7 mouse cellular contexts compared by ENCODE assay signal in genomic region chr12:54830574-54830973, GRCm38 (mm10). TPM values are rescaled to one million over a fixed set of nuclear protein-coding genes. Genes with fewer than 3 reads are reported as not detected.
A peak's percentile ranks its signal among the peaks of the same experiment; 100 is the strongest.
DNase-seq lines count a peak whose midpoint lies in the region; ATAC-seq lines count a peak whose summit lies in the region.

No protein-coding gene starts in this region.

- DNase-seq in cerebellum, postnatal 36 days = peak; percentile 82 to 87
- DNase-seq in gastrocnemius, adult 18-20 months (ENCODE audit: low spot score) = peak; percentile 85
- DNase-seq in left cerebral cortex, postnatal 10 days (ENCODE audit: extremely low spot score in 1 of 2, low spot score in 2 of 2) = peak; percentile 80 to 82
- DNase-seq in midbrain, embryonic 11.5 days (ENCODE audit: low spot score, missing footprints) = peak; percentile 97
- DNase-seq in right cerebral cortex, postnatal 4 days = peak; percentile 88

- no peaks in the 10 kb centered on the region for H3K27me3 ChIP-seq in intestine, embryonic 15.5 days (replicated peaks)
- H3K27me3 ChIP-seq in midbrain, embryonic 11.5 days (ENCODE audit: control insufficient read depth, insufficient read depth, low read length) = no peaks in the 10 kb centered on the region

- H3K9ac ChIP-seq in intestine, embryonic 15.5 days = no peak overlapping the region
- no peak overlapping the region for H3K9ac ChIP-seq in midbrain, embryonic 11.5 days (ENCODE audit: low read length)

- H3K4me1 ChIP-seq in intestine, embryonic 15.5 days (replicated peaks) = peaks cover 7% of the 10 kb centered on the region
- peaks cover 7% of the 10 kb centered on the region; the same call in 1 of the 2 replicates for H3K4me1 ChIP-seq in midbrain, embryonic 11.5 days (ENCODE audit: control insufficient read depth, insufficient read depth, low read length)

- no peaks in the 10 kb centered on the region for H3K36me3 ChIP-seq in intestine, embryonic 15.5 days
- H3K36me3 ChIP-seq in midbrain, embryonic 11.5 days (ENCODE audit: control insufficient read depth, insufficient read depth, low read length) = no peaks in the 10 kb centered on the region

- no peak overlapping the region for H3K4me3 ChIP-seq in intestine, embryonic 15.5 days (replicated peaks)
- H3K4me3 ChIP-seq in midbrain, embryonic 11.5 days (ENCODE audit: low read depth, low read length) = no peak overlapping the region

- WGBS in intestine, embryonic 15.5 days = 13% methylated on average over 6 of the region's 6 CpGs
- WGBS in midbrain, embryonic 11.5 days = 18% methylated on average over 6 of the region's 6 CpGs

- H3K9me3 ChIP-seq in intestine, embryonic 15.5 days = no peaks in the 10 kb centered on the region
- H3K9me3 ChIP-seq in midbrain, embryonic 11.5 days (ENCODE audit: control insufficient read depth, low read length) = no peaks in the 10 kb centered on the region

- intact Hi-C loops in left cerebral cortex, postnatal 10 days (cut with DNase I) = loop anchor here (2.0 kb wide), 1 partner anchor 48 kb away; no protein-coding TSS in a partner anchor

- no peak overlapping the region for H3K4me2 ChIP-seq in intestine, embryonic 15.5 days (replicated peaks)
- no peak overlapping the region for H3K4me2 ChIP-seq in midbrain, embryonic 11.5 days

- ATAC-seq in activated CD4-positive, CD25-positive, alpha-beta regulatory T cell, adult 4 months = peak; percentile 85
- peak; percentile 70 for ATAC-seq in intestine, embryonic 15.5 days
- ATAC-seq in midbrain, embryonic 11.5 days (ENCODE audit: low FRiP score) = peak; percentile 70; the same call in 1 of the 2 replicates

- H3K27ac ChIP-seq in intestine, embryonic 15.5 days = no peak overlapping the region
- no peak overlapping the region for H3K27ac ChIP-seq in midbrain, embryonic 11.5 days (ENCODE audit: low read depth, low read length)

RNA-seq across cellular contexts. Expression of gene Cfl2, which starts 32.1 kb away (rescaled TPM):
- 10 to 100 TPM; 26.5 to 30.6 TPM for polyA plus RNA-seq in activated CD4-positive, CD25-positive, alpha-beta regulatory T cell, adult 4 months (2017; shearing (Covaris generic))
- 100 to 1,000 TPM; 462 to 524 TPM for total RNA-seq in gastrocnemius, adult 18-20 months (2021)
- 157 and 174 TPM in 2 replicates for polyA plus RNA-seq in intestine, embryonic 15.5 days (2015; fragmentation: Nextera tagmentation; extraction: Ambion mirVana)
- 100 to 1,000 TPM; 191 to 195 TPM for total RNA-seq in left cerebral cortex, postnatal 10 days (2021)
- polyA plus RNA-seq in midbrain, embryonic 11.5 days (2014; fragmentation: Nextera tagmentation; extraction: Ambion mirVana) = 278 and 287 TPM in 2 replicates

RNA-seq across cellular contexts. Expression of gene Snx6, which starts 35.1 kb away (rescaled TPM):
- polyA plus RNA-seq in activated CD4-positive, CD25-positive, alpha-beta regulatory T cell, adult 4 months (2017; shearing (Covaris generic)) = 100 to 1,000 TPM; 128 to 153 TPM
- 10 to 100 TPM; 17.0 to 17.6 TPM for total RNA-seq in gastrocnemius, adult 18-20 months (2021)
- polyA plus RNA-seq in intestine, embryonic 15.5 days (2015; fragmentation: Nextera tagmentation; extraction: Ambion mirVana) = 153 and 201 TPM in 2 replicates
- total RNA-seq in left cerebral cortex, postnatal 10 days (2021) = 10 to 100 TPM; 49.7 to 50.9 TPM
- polyA plus RNA-seq in midbrain, embryonic 11.5 days (2014; fragmentation: Nextera tagmentation; extraction: Ambion mirVana) = 251 and 261 TPM in 2 replicates
